ENCODE assay signal across 10 mouse cellular contexts in genomic region chr12:112125903-112126302, GRCm38 (mm10). TPM values are rescaled to one million over a fixed set of nuclear protein-coding genes. Genes with fewer than 3 reads are reported as not detected.
DNase-seq lines count a peak whose midpoint lies in the region.
"Had no signal": no experiment of that assay in that cellular context is flagged by ENCODE, and none has a peak within 500 bp of the region (broad histone marks: within the 10 kb centered on the region; RNA-seq: fewer than 3 reads in every experiment).

No protein-coding gene starts in this region.

- H3K36me3 ChIP-seq in forebrain, embryonic 10.5 days (replicated peaks), result no peaks in the 10 kb centered on the region
- H3K36me3 ChIP-seq: limb, embryonic 12.5 days had no signal

- H3K9me3 ChIP-seq in forebrain, embryonic 10.5 days, result no peaks in the 10 kb centered on the region
- H3K9me3 ChIP-seq: limb, embryonic 12.5 days had no signal

- H3K4me3 ChIP-seq in forebrain, embryonic 10.5 days, result no peak overlapping the region
- H3K4me3 ChIP-seq: limb, embryonic 12.5 days had no signal

- intact Hi-C loops in gastrocnemius, postnatal 36 days (cut with DNase I), result no loop called here

- 84% methylated on average over 14 of the region's 14 CpGs for WGBS in forebrain, embryonic 10.5 days

- H3K27ac ChIP-seq in forebrain, embryonic 10.5 days, result no peak overlapping the region
- H3K27ac ChIP-seq: limb, embryonic 12.5 days had no signal

- H3K27me3 ChIP-seq in forebrain, embryonic 10.5 days (ENCODE audit: poor library complexity, severe bottlenecking), result peaks cover 48% of the 10 kb centered on the region

- DNase-seq in 416B (ENCODE audit: low read depth) (peak; percentile 23), ZHBTc4 (ENCODE audit: low read depth, low spot score) (peak; percentile 32)
- peak; percentile 52 for DNase-seq in kidney, postnatal 10 days
- DNase-seq in lung, postnatal 4 days, result peak; percentile 73 to 86
- DNase-seq in gastrocnemius, postnatal 36 days, result no peak
- no peak for DNase-seq in forebrain, embryonic 10.5 days (ENCODE audit: extremely low spot score, low spot score)
- no peak for DNase-seq in cerebellum, postnatal 14 days
- DNase-seq in right cerebral cortex, postnatal 10 days (ENCODE audit: low spot score in 2 of 2), result no peak
- DNase-seq: midbrain, embryonic 14.5 days had no signal

- H3K4me1 ChIP-seq in forebrain, embryonic 10.5 days, result peaks cover 39% of the 10 kb centered on the region

RNA-seq across cellular contexts. Expression of gene Aspg, which starts 19.4 kb away (rescaled TPM):
- under 1 TPM in 1 of 2 experiments, not detected in 1; 0.20 TPM for total RNA-seq in gastrocnemius, postnatal 36 days (2021)
- polyA plus RNA-seq in forebrain, embryonic 10.5 days (2016; fragmentation: Nextera tagmentation; extraction: Ambion mirVana), result 1.3 and 2.0 TPM in 2 replicates
- polyA plus RNA-seq: midbrain, embryonic 14.5 days had no signal

RNA-seq across cellular contexts. Expression of gene Kif26a, which starts 20.1 kb away (rescaled TPM):
- 1 to 10 TPM; 4.0 to 4.7 TPM for total RNA-seq in gastrocnemius, postnatal 36 days (2021)
- 3.8 and 4.4 TPM in 2 replicates for polyA plus RNA-seq in forebrain, embryonic 10.5 days (2016; fragmentation: Nextera tagmentation; extraction: Ambion mirVana)

Comparison
In these comparisons a context has a peak if more than half of its experiments do, and no peak if none do; other contexts are left out.
1. DNase-seq: peak in 416B (single experiment), ZHBTc4 (single experiment), kidney, postnatal 10 days (single experiment) and lung, postnatal 4 days (2 of 2); none in gastrocnemius, postnatal 36 days (0 of 2), forebrain, embryonic 10.5 days (single experiment), cerebellum, postnatal 14 days (0 of 2) and right cerebral cortex, postnatal 10 days (0 of 2).